Mouse (Mus musculus): ENCODE results near the gene Spock1. TPM values are rescaled to one million over a fixed set of nuclear protein-coding genes. Genes with fewer than 3 reads are reported as not detected.

Gene Spock1
- total and polyA plus RNA-seq, 2 experiments: not detected

- H3K4me1 ChIP-seq (ENCODE audit: control insufficient read depth, insufficient read depth, low read length): no peaks in the 10 kb centered on the region
- no peaks in the 10 kb centered on the region for H3K27me3 ChIP-seq (ENCODE audit: control insufficient read depth, insufficient read depth, low read length)
- H3K36me3 ChIP-seq (ENCODE audit: control insufficient read depth, insufficient read depth, low read length): no peaks in the 10 kb centered on the region
- peak; percentile 0 for DNase-seq (ENCODE audit: extremely low read depth, low read depth, low spot score)
- no peak overlapping the region for H3K27ac ChIP-seq (replicated peaks; ENCODE audit: insufficient read depth, low read depth, low read length)
- no peak overlapping the region for H3K9ac ChIP-seq (ENCODE audit: low read depth, low read length)
- H3K4me3 ChIP-seq (ENCODE audit: insufficient read depth, low read depth, low read length): no peak overlapping the region
- TF ChIP-seq POLR2A (IDR thresholded peaks at IDR 0.05; ENCODE audit: extremely low read depth, insufficient read depth, low read length): no peak
- peak; percentile 41 for TF ChIP-seq CTCF (IDR thresholded peaks at IDR 0.05; ENCODE audit: low read depth, low read length)
- 14% methylated on average over 3 of the region's 3 CpGs for WGBS
- no peaks in the 10 kb centered on the region for H3K79me2 ChIP-seq (ENCODE audit: control insufficient read depth, insufficient read depth, low read length)
These were observed 387.0 kb downstream of the Spock1 start for GRCm38 (mm10) chr13:57521152-57521551.

DNA sequence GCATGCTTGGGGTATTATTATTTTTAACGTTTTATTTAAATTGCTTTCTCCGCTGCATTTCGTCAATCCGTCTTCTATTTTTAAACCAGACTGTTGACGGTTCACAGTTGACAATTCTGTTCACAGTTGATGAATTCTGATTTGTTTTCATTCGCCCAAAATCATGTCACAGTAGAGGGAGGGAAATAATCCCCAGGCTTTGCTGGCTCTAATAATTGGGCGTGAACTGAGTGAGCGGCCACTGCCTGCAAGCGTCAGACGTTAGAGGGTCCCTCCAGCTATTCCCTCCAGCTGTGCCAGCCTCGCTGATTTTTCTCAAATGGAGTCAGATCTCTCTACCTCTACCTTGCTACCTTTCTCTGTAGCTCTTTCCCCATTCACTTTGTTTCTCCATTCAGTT, 388.3 kb downstream of the Spock1 start:
- Histone ChIP-seq H3K4me3 (ENCODE audit: insufficient read depth, low read depth, low read length) (no peak overlapping the region), H3K27ac (replicated peaks; ENCODE audit: insufficient read depth, low read depth, low read length) (no peak overlapping the region), H3K9ac (ENCODE audit: low read depth, low read length) (no peak overlapping the region), H3K4me1 (ENCODE audit: control insufficient read depth, insufficient read depth, low read length) (no peaks in the 10 kb centered on the region), H3K79me2 (ENCODE audit: control insufficient read depth, insufficient read depth, low read length) (no peaks in the 10 kb centered on the region), H3K27me3 (ENCODE audit: control insufficient read depth, insufficient read depth, low read length) (no peaks in the 10 kb centered on the region), H3K36me3 (ENCODE audit: control insufficient read depth, insufficient read depth, low read length) (no peaks in the 10 kb centered on the region)
- TF ChIP-seq POLR2A (IDR thresholded peaks at IDR 0.05; ENCODE audit: extremely low read depth, insufficient read depth, low read length): no peak
- no peak for TF ChIP-seq CTCF (IDR thresholded peaks at IDR 0.05; ENCODE audit: low read depth, low read length)
- WGBS: 70% methylated on average over 11 of the region's 11 CpGs
- DNase-seq (ENCODE audit: extremely low read depth, low read depth, low spot score): no peak

DNA sequence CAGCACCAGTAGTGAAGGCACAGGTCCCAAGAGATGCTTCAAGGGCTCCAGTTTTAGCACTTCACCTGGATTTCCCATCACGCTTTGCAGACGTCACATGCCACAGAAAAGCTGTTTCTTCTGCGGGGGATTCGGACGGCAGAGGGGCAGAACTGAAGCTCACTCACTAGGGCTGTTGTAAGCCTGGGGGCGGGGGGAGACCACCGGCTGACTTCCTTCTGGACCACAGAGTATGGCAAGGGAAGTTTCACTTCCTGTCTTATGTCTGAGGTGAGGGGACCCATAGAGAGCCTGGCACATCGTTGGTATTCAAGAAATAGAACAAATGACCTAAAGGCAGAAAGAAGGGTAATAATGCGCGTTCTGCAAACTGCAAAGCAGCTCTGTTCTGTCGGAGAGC, 392.4 kb downstream of the Spock1 start:
- no peak overlapping the region for H3K4me3 ChIP-seq (ENCODE audit: insufficient read depth, low read depth, low read length)
- no peak overlapping the region for H3K9ac ChIP-seq (ENCODE audit: low read depth, low read length)
- no peaks in the 10 kb centered on the region for H3K79me2 ChIP-seq (ENCODE audit: control insufficient read depth, insufficient read depth, low read length)
- H3K27ac ChIP-seq (replicated peaks; ENCODE audit: insufficient read depth, low read depth, low read length): no peak overlapping the region
- H3K27me3 ChIP-seq (ENCODE audit: control insufficient read depth, insufficient read depth, low read length): no peaks in the 10 kb centered on the region
- no peaks in the 10 kb centered on the region for H3K4me1 ChIP-seq (ENCODE audit: control insufficient read depth, insufficient read depth, low read length)
- no peaks in the 10 kb centered on the region for H3K36me3 ChIP-seq (ENCODE audit: control insufficient read depth, insufficient read depth, low read length)
- WGBS: 84% methylated on average over 11 of the region's 11 CpGs
- TF ChIP-seq CTCF (IDR thresholded peaks at IDR 0.05; ENCODE audit: low read depth, low read length) (no peak), POLR2A (IDR thresholded peaks at IDR 0.05; ENCODE audit: extremely low read depth, insufficient read depth, low read length) (no peak)
- DNase-seq (ENCODE audit: extremely low read depth, low read depth, low spot score): no peak

GRCm38 (mm10) chr13:57501552-57501951, 406.6 kb downstream of the Spock1 start:
- H3K4me3 ChIP-seq (ENCODE audit: insufficient read depth, low read depth, low read length): no peak overlapping the region
- TF ChIP-seq CTCF (IDR thresholded peaks at IDR 0.05; ENCODE audit: low read depth, low read length): no peak
- no peak for TF ChIP-seq POLR2A (IDR thresholded peaks at IDR 0.05; ENCODE audit: extremely low read depth, insufficient read depth, low read length)
- no peaks in the 10 kb centered on the region for H3K27me3 ChIP-seq (ENCODE audit: control insufficient read depth, insufficient read depth, low read length)
- H3K27ac ChIP-seq (replicated peaks; ENCODE audit: insufficient read depth, low read depth, low read length): no peak overlapping the region
- H3K79me2 ChIP-seq (ENCODE audit: control insufficient read depth, insufficient read depth, low read length): no peaks in the 10 kb centered on the region
- no peaks in the 10 kb centered on the region for H3K36me3 ChIP-seq (ENCODE audit: control insufficient read depth, insufficient read depth, low read length)
- no peak for DNase-seq (ENCODE audit: extremely low read depth, low read depth, low spot score)
- WGBS: 87% methylated on average over 7 of the region's 7 CpGs
- H3K9ac ChIP-seq (ENCODE audit: low read depth, low read length): no peak overlapping the region
- 0 out of 2 replicates have a peak, but pooled peaks cover 3% of the 10 kb centered on the region for H3K4me1 ChIP-seq (ENCODE audit: control insufficient read depth, insufficient read depth, low read length)

DNA sequence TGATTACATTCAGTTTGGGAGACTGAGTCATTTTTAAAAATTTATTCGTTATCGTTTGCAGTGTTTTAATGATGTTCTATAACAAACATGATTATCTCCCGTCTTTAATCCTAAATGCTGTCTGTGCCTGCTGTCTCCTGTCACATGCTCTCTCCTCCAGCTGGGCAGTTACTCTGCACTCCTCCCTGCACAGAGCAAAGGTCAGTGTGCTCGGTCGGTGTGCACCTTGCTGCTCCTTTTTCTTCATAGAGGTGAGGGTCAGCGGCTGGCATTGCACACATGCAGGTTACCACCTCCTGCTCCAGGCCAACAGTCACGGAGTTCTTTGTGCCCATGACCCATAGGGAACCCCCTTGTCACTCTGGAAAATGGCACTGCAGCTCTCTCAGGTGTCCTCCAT, 411.4 kb downstream of the Spock1 start:
- Histone ChIP-seq H3K4me3 (ENCODE audit: insufficient read depth, low read depth, low read length) (no peak overlapping the region), H3K4me1 (ENCODE audit: control insufficient read depth, insufficient read depth, low read length) (0 out of 2 replicates have a peak, but pooled peaks cover 3% of the 10 kb centered on the region), H3K36me3 (ENCODE audit: control insufficient read depth, insufficient read depth, low read length) (no peaks in the 10 kb centered on the region), H3K27ac (replicated peaks; ENCODE audit: insufficient read depth, low read depth, low read length) (no peak overlapping the region), H3K27me3 (ENCODE audit: control insufficient read depth, insufficient read depth, low read length) (no peaks in the 10 kb centered on the region), H3K9ac (ENCODE audit: low read depth, low read length) (no peak overlapping the region), H3K79me2 (ENCODE audit: control insufficient read depth, insufficient read depth, low read length) (no peaks in the 10 kb centered on the region)
- whole genome bisulfite sequencing: 33% methylated on average over 7 of the region's 7 CpGs
- peak; percentile 53 for DNase-seq (ENCODE audit: extremely low read depth, low read depth, low spot score)
- no peak for TF ChIP-seq CTCF (IDR thresholded peaks at IDR 0.05; ENCODE audit: low read depth, low read length)

DNA sequence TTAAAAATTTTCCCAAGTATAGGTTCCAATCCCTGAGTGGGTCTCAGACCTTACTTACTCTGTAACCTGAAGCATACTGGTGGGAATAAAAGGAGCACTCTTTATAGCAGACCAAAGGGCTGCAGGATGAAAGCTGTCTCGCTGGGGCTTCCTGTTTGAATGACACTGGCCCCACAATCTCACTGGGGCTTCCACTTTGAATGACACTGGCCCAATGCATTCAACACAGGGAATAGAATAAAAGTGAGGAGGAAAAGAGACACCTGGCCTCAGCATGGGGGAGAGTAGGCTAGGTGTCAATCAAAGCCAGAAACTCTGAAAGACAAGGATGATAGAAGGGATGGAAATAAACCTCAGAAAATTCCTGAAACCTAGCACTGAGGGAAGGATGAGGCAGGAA, 413.3 kb downstream of the Spock1 start:
- 45% methylated on average over 1 of the region's 1 CpGs for WGBS
- no peak for DNase-seq (ENCODE audit: extremely low read depth, low read depth, low spot score)
- Histone ChIP-seq H3K4me3 (ENCODE audit: insufficient read depth, low read depth, low read length) (no peak overlapping the region), H3K4me1 (ENCODE audit: control insufficient read depth, insufficient read depth, low read length) (0 out of 2 replicates have a peak, but pooled peaks cover 3% of the 10 kb centered on the region), H3K27me3 (ENCODE audit: control insufficient read depth, insufficient read depth, low read length) (no peaks in the 10 kb centered on the region), H3K36me3 (ENCODE audit: control insufficient read depth, insufficient read depth, low read length) (no peaks in the 10 kb centered on the region), H3K79me2 (ENCODE audit: control insufficient read depth, insufficient read depth, low read length) (no peaks in the 10 kb centered on the region), H3K27ac (replicated peaks; ENCODE audit: insufficient read depth, low read depth, low read length) (no peak overlapping the region), H3K9ac (ENCODE audit: low read depth, low read length) (no peak overlapping the region)
- TF ChIP-seq CTCF (IDR thresholded peaks at IDR 0.05; ENCODE audit: low read depth, low read length) (no peak), POLR2A (IDR thresholded peaks at IDR 0.05; ENCODE audit: extremely low read depth, insufficient read depth, low read length) (no peak)

All from liver, adult 2 months (tissue).